In genomic region chr2:34407596-34407995, GRCm38 (mm10) we compare ENCODE assay signal across 8 mouse cellular contexts. TPM values are rescaled to one million over a fixed set of nuclear protein-coding genes. Genes with fewer than 3 reads are reported as not detected.
DNase-seq lines count a peak whose midpoint lies in the region; ATAC-seq lines count a peak whose summit lies in the region.

No protein-coding gene starts in this region.

- DNase-seq in cerebellum, adult 9-10 months = peak; percentile 18
- DNase-seq in A20 (ENCODE audit: low read depth, low spot score) (peak; percentile 67), MN1 (ENCODE audit: low spot score) (no peak)
- DNase-seq in embryo, embryonic 9.5 days (ENCODE audit: extremely low spot score) = no peak
- DNase-seq in adrenal gland, adult 18-20 months (ENCODE audit: low spot score in 2 of 2) = no peak

- H3K4me3 ChIP-seq in forebrain, embryonic 15.5 days = peak overlapping the region; percentile 88
- H3K4me3 ChIP-seq in liver, embryonic 15.5 days (replicated peaks) = peak overlapping the region; percentile 97

- no peaks in the 10 kb centered on the region for H3K27me3 ChIP-seq in forebrain, embryonic 15.5 days
- no peaks in the 10 kb centered on the region for H3K27me3 ChIP-seq in liver, embryonic 15.5 days

- H3K36me3 ChIP-seq in forebrain, embryonic 15.5 days = no peaks in the 10 kb centered on the region
- H3K36me3 ChIP-seq in liver, embryonic 15.5 days (replicated peaks) = no peaks in the 10 kb centered on the region

- no peak overlapping the region for H3K27ac ChIP-seq in forebrain, embryonic 15.5 days (replicated peaks)
- peak overlapping the region; percentile 84; the same call in 1 of the 2 replicates for H3K27ac ChIP-seq in liver, embryonic 15.5 days (replicated peaks)

- no peak for ATAC-seq in cerebellum, adult (ENCODE audit: insufficient number of reproducible peaks, low FRiP score, low TSS enrichment)
- no peak for ATAC-seq in forebrain, embryonic 15.5 days (replicated peaks)
- no peak for ATAC-seq in liver, embryonic 15.5 days (ENCODE audit: insufficient read depth)

- peak overlapping the region; percentile 77 for H3K4me2 ChIP-seq in forebrain, embryonic 15.5 days (replicated peaks)
- H3K4me2 ChIP-seq in liver, embryonic 15.5 days = peak overlapping the region; percentile 85

- 25% methylated on average over 7 of the region's 7 CpGs for WGBS in forebrain, embryonic 15.5 days
- 33% methylated on average over 7 of the region's 7 CpGs for WGBS in liver, embryonic 15.5 days (ENCODE audit: insufficient replicate concordance)

- no peak overlapping the region for H3K9ac ChIP-seq in forebrain, embryonic 15.5 days (replicated peaks)
- peak overlapping the region; percentile 92 for H3K9ac ChIP-seq in liver, embryonic 15.5 days

- peaks cover 14% of the 10 kb centered on the region for H3K4me1 ChIP-seq in forebrain, embryonic 15.5 days
- H3K4me1 ChIP-seq in liver, embryonic 15.5 days (replicated peaks) = peaks cover 20% of the 10 kb centered on the region

- no peaks in the 10 kb centered on the region for H3K9me3 ChIP-seq in forebrain, embryonic 15.5 days
- no peaks in the 10 kb centered on the region for H3K9me3 ChIP-seq in liver, embryonic 15.5 days (replicated peaks)

RNA-seq across cellular contexts. Expression of gene Mapkap1, which starts 1.0 kb away (rescaled TPM):
- polyA plus RNA-seq in forebrain, embryonic 15.5 days (2015; fragmentation: Nextera tagmentation; extraction: Ambion mirVana) = 107 and 110 TPM in 2 replicates
- polyA plus RNA-seq in liver, embryonic 15.5 days (2015; fragmentation: Nextera tagmentation; extraction: Ambion mirVana) = 30.9 and 31.9 TPM in 2 replicates
- 10 to 100 TPM; 63.5 to 71.5 TPM for total RNA-seq in adrenal gland, adult 18-20 months (2021)

RNA-seq across cellular contexts. Expression of gene Pbx3, which starts 34.7 kb away (rescaled TPM):
- 51.2 TPM in 2 replicates for polyA plus RNA-seq in forebrain, embryonic 15.5 days (2015; fragmentation: Nextera tagmentation; extraction: Ambion mirVana)
- 6.0 and 6.7 TPM in 2 replicates for polyA plus RNA-seq in liver, embryonic 15.5 days (2015; fragmentation: Nextera tagmentation; extraction: Ambion mirVana)
- total RNA-seq in adrenal gland, adult 18-20 months (2021) = 10 to 100 TPM; 55.0 to 85.4 TPM

Comparison
In these comparisons a context has a peak if more than half of its experiments do, and no peak if none do; other contexts are left out.
1. DNase-seq: peak in cerebellum, adult 9-10 months (single experiment) and A20 (single experiment); none in MN1 (single experiment), embryo, embryonic 9.5 days (single experiment) and adrenal gland, adult 18-20 months (0 of 2).